Comparison of ENCODE assay signal across 8 mouse cellular contexts in the genomic region with DNA sequence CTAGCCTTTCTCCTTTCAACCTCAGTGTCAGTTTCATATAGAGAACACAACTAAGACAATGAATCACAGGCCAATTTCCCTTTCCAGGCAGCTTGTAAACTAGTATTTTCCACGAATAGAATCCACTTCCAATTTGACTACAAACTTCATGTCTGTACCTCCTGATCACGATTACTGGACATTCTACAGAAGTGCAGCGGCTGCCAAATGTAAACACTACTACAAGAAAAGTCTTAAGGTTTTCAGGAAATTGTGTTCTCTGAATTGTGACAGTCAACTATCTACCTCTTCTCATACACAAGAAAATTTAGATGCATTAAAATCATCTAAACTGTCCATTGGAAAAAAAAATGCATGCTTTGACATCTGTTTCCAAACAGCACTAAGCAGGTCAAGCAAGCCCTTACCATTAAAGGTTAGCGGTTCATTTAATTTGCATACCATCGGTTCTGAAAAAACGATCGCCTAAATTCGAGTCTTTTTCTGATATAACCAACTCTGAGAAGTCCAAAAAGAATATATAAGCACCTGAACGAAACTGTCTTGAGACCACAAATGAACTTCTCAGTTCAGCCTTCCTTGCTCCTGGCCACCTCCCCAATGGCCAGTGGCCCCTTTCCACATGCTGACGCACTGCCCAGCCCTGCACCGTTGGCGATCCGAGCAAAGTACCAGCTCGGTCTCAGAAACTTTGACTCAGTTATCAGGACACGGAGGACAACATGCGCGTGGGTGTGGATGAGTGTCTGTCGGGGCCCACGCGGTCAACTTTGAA. TPM values are rescaled to one million over a fixed set of nuclear protein-coding genes. Genes with fewer than 3 reads are reported as not detected.
DNase-seq lines count a peak whose midpoint lies in the region; ATAC-seq and TF ChIP-seq lines count a peak whose summit lies in the region.

No protein-coding gene starts in this region.

- no peaks in the 10 kb centered on the region; the same call in 1 of the 2 replicates for H3K4me1 ChIP-seq in bone marrow, adult 2 months (ENCODE audit: control insufficient read depth, insufficient read depth, low read length)
- peaks cover 5% of the 10 kb centered on the region; the same call in 1 of the 2 replicates for H3K4me1 ChIP-seq in limb, embryonic 11.5 days (ENCODE audit: control insufficient read depth, insufficient read depth, low read length)

- peak overlapping the region; percentile 91 for H3K4me2 ChIP-seq in limb, embryonic 11.5 days (ENCODE audit: low read depth, severe bottlenecking)

- TF ChIP-seq POLR2A in bone marrow, adult 2 months (IDR thresholded peaks at IDR 0.05; ENCODE audit: borderline replicate concordance, control insufficient read depth, low read depth, low read length) = no peak; the same call in 1 of the 2 replicates

- intact Hi-C loops in gastrocnemius, postnatal 14 days (cut with DNase I; ENCODE audit: low total_unique reads) = no loop called here

- peak overlapping the region; percentile 81 for H3K9ac ChIP-seq in limb, embryonic 11.5 days (ENCODE audit: low read length)

- no peaks in the 10 kb centered on the region for H3K9me3 ChIP-seq in limb, embryonic 11.5 days (ENCODE audit: control insufficient read depth, low read length)

- H3K36me3 ChIP-seq in limb, embryonic 11.5 days (ENCODE audit: control insufficient read depth, insufficient read depth, low read length) = no peaks in the 10 kb centered on the region

- H3K27ac ChIP-seq in bone marrow, adult 2 months (ENCODE audit: control insufficient read depth, insufficient read depth, low read depth, low read length, poor library complexity) = peak overlapping the region; percentile 92
- H3K27ac ChIP-seq in limb, embryonic 11.5 days (replicated peaks; ENCODE audit: low read depth, low read length) = no peak overlapping the region

- ATAC-seq in limb, embryonic 11.5 days (ENCODE audit: insufficient number of reproducible peaks, low FRiP score, low TSS enrichment, low read depth) = peak; percentile 61; the same call in 1 of the 2 replicates
- 0 out of 2 replicates have a peak, but pooled peaks have one; percentile 25 for ATAC-seq in monocyte, adult 5-6 weeks (replicated peaks; ENCODE audit: insufficient number of reproducible peaks, low FRiP score, low TSS enrichment, poor library complexity, severe bottlenecking)

- peak; percentile 14 for DNase-seq in ovary, postnatal 10 days (ENCODE audit: low spot score)
- DNase-seq in ovary, adult 18-20 months (ENCODE audit: low spot score) = no peak
- peak; percentile 27 for DNase-seq in gastrocnemius, postnatal 14 days
- DNase-seq in limb, embryonic 11.5 days (ENCODE audit: low spot score) = no peak
- DNase-seq in kidney, adult 11 months = no peak
- no peak for DNase-seq in urinary bladder, postnatal 10 days (ENCODE audit: low spot score)

- H3K27me3 ChIP-seq in limb, embryonic 11.5 days (ENCODE audit: control insufficient read depth, insufficient read depth, low read length) = no peaks in the 10 kb centered on the region

- 3% methylated on average over 20 of the region's 20 CpGs for WGBS in bone marrow, adult 2 months
- 8% methylated on average over 20 of the region's 20 CpGs for WGBS in limb, embryonic 11.5 days

- H3K4me3 ChIP-seq in bone marrow, adult 2 months (replicated peaks; ENCODE audit: control insufficient read depth, low read depth, low read length) = peak overlapping the region; percentile 99
- peak overlapping the region; percentile 78 for H3K4me3 ChIP-seq in limb, embryonic 11.5 days (ENCODE audit: low read depth, low read length)

- TF ChIP-seq CTCF in bone marrow, adult 2 months (IDR thresholded peaks at IDR 0.05; ENCODE audit: control insufficient read depth, insufficient read depth, low read length) = peak; percentile 6; the same call in 1 of the 2 replicates

RNA-seq across cellular contexts. Expression of a gene that starts 1.4 kb away (rescaled TPM):
- 60.3 and 73.4 TPM in 2 replicates for polyA plus RNA-seq in bone marrow, adult 2 months (2011; ENCODE audit: insufficient read depth, insufficient read length, low replicate concordance, missing spikeins)
- 10 to 100 TPM; 12.6 to 13.7 TPM for total RNA-seq in gastrocnemius, postnatal 14 days (2021)
- 14.3 and 14.6 TPM in 2 replicates for polyA plus RNA-seq in limb, embryonic 11.5 days (2014; fragmentation: Nextera tagmentation; extraction: Ambion mirVana)
- total RNA-seq in monocyte, adult 5-6 weeks (2017) = 136 to 229 TPM (median 184 TPM) in 3 replicates

Comparison
In these comparisons a context has a peak if more than half of its experiments do, and no peak if none do; other contexts are left out.
1. DNase-seq: peak in ovary, postnatal 10 days (single experiment) and gastrocnemius, postnatal 14 days (single experiment); none in ovary, adult 18-20 months (single experiment), limb, embryonic 11.5 days (single experiment), kidney, adult 11 months (single experiment) and urinary bladder, postnatal 10 days (single experiment).